Mouse (Mus musculus) liver, embryonic 14.5 days (tissue): ENCODE results near the gene Sirpa.

Source experiments
- CTCF ChIP-seq: IDR thresholded peaks from 2 replicates; pipeline ENCODE4 v1.5.1; 2016; ENCODE audit warnings: antibody characterized with exemption, low read depth, control low read depth
- EP300 ChIP-seq: IDR thresholded peaks from 2 replicates; pipeline ENCODE4 v1.6.1; 2016; ENCODE audit warnings: antibody characterized with exemption, low read depth

DNA sequence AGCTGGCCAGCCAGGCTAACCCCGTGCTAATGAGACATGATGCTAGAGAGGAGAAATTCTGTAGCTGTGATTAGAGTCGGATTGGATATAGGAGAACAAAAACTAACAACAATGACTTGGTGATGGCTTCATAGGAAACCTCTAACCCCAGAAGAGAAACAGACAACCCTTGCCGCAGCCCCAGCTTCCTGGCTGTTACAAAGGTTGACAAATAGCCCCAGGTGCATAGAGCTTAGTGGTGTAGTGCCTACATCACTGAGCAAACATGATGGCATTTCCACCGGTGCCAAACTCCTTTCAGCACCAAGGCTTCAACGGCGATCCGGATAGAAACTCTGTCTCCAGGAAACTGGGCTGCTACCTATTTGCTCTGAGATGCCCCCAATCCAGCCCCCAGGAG is 47.0 kb upstream of the Sirpa start:
- TF ChIP-seq CTCF: no peak
- no peak for TF ChIP-seq EP300
